Mouse (Mus musculus) neural tube, embryonic 15.5 days (tissue): ENCODE data around the gene Olfr1358. TPM values are rescaled to one million over a fixed set of nuclear protein-coding genes. Genes with fewer than 3 reads are reported as not detected.
A peak's percentile ranks its signal among the peaks of the same experiment; 100 is the strongest.
"Not testable (repeated sequence)": the region's sequence is repeated elsewhere in the genome, so short reads cannot be mapped to it uniquely, and the experiment has no call there.

Source experiments
- ATAC-seq: fragments of 200-750 bp; cut with Nextera tagmentation; 2 replicates; pipeline ENCODE4 v1.8.0; 2017; ENCODE audit warnings: mild to moderate bottlenecking, moderate TSS enrichment, moderate library complexity; ENCODE audit not compliant: low FRiP score
- H3K27ac ChIP-seq: fragments of 300-500 bp; sonication (generic); replicated peaks from 2 replicates; pipeline ENCODE4 v1.5.1; 2015; ENCODE audit warnings: mild to moderate bottlenecking, inconsistent platforms
- H3K27me3 ChIP-seq: fragments of 300-500 bp; sonication (generic); replicated peaks from 2 replicates; pipeline ENCODE4 v1.6.1; 2015; ENCODE audit warnings: inconsistent platforms
- H3K36me3 ChIP-seq: fragments of 300-500 bp; sonication (generic); 2 replicates; pipeline ENCODE4 v1.6.1; 2015; ENCODE audit warnings: inconsistent platforms
- H3K4me1 ChIP-seq: fragments of 300-500 bp; sonication (generic); 2 replicates; pipeline ENCODE4 v1.6.1; 2015; ENCODE audit warnings: inconsistent platforms
- H3K4me2 ChIP-seq: fragments of 300-500 bp; sonication (generic); 2 replicates; pipeline ENCODE4 v1.6.1; 2015; ENCODE audit warnings: inconsistent platforms, mild to moderate bottlenecking, moderate library complexity
- H3K4me3 ChIP-seq: fragments of 300-500 bp; sonication (generic); replicated peaks from 2 replicates; pipeline ENCODE4 v1.5.1; 2015; ENCODE audit warnings: mild to moderate bottlenecking, inconsistent platforms
- H3K9ac ChIP-seq: fragments of 300-500 bp; sonication (generic); replicated peaks from 2 replicates; pipeline ENCODE4 v1.6.1; 2015; ENCODE audit warnings: mild to moderate bottlenecking, inconsistent platforms
- H3K9me3 ChIP-seq: fragments of 300-500 bp; sonication (generic); replicated peaks from 2 replicates; pipeline ENCODE4 v1.6.1; 2016; ENCODE audit warnings: inconsistent platforms
- WGBS: fragments of 180-500 bp; shearing (Covaris S2); methylation state at CpG from one replicate; pipeline ENCODE4 v1.1.7; 2015; ENCODE audit warnings: mixed read lengths; 5-methylcytosine and 5-hydroxymethylcytosine counted together
- polyA plus RNA-seq: library from polyadenylated mRNA; unstranded; fragments of >200 nt; fragmentation: Nextera tagmentation; extraction: Ambion mirVana; gene quantifications from 2 replicates; pipeline ENCODE4 v1.2.1, GENCODE M21; 2015

Gene Olfr1358
- polyA plus RNA-seq, 1 experiment from 2014 or later: not detected

GRCm38 (mm10) chr10:78487431-78488086, 29.7 kb upstream of the Olfr1358 start:
- Histone ChIP-seq H3K4me1 (peaks cover 11% of the 10 kb centered on the region), H3K27ac (no peak overlapping the region), H3K4me2 (peak overlapping the region; percentile 52), H3K9me3 (no peaks in the 10 kb centered on the region), H3K36me3 (no peaks in the 10 kb centered on the region), H3K4me3 (peak overlapping the region; percentile 19; the same call in 1 of the 2 replicates), H3K9ac (peak overlapping the region; percentile 26; the same call in 1 of the 2 replicates), H3K27me3 (peaks cover 13% of the 10 kb centered on the region; the same call in 1 of the 2 replicates)
- peak; percentile 70 for ATAC-seq
- WGBS: 10% methylated on average over 26 of the region's 26 CpGs

GRCm38 (mm10) chr10:78502986-78503733, 14.1 kb upstream of the Olfr1358 start:
- Histone ChIP-seq H3K9me3 (no peaks in the 10 kb centered on the region), H3K4me2 (no peak overlapping the region), H3K9ac (no peak overlapping the region), H3K27ac (no peak overlapping the region), H3K27me3 (no peaks in the 10 kb centered on the region), H3K4me1 (no peaks in the 10 kb centered on the region), H3K4me3 (no peak overlapping the region), H3K36me3 (no peaks in the 10 kb centered on the region)
- 85% methylated on average over 6 of the region's 6 CpGs for WGBS
- no peak for ATAC-seq

GRCm38 (mm10) chr10:78519792-78520191, 2.6 kb downstream of the Olfr1358 start:
- Histone ChIP-seq H3K9ac (no peak overlapping the region), H3K4me2 (no peak overlapping the region), H3K27ac (no peak overlapping the region), H3K27me3 (no peaks in the 10 kb centered on the region), H3K9me3 (no peaks in the 10 kb centered on the region), H3K4me3 (no peak overlapping the region), H3K4me1 (no peaks in the 10 kb centered on the region), H3K36me3 (no peaks in the 10 kb centered on the region)
- 93% methylated on average over 9 of the region's 9 CpGs for WGBS
- ATAC-seq: no peak

GRCm38 (mm10) chr10:78520260-78521005, 3.2 kb downstream of the Olfr1358 start:
- no peaks in the 10 kb centered on the region for H3K27me3 ChIP-seq
- WGBS: 61% methylated on average over 17 of the region's 17 CpGs
- H3K4me1 ChIP-seq: no peaks in the 10 kb centered on the region

GRCm38 (mm10) chr10:78525071-78525470, 7.8 kb downstream of the Olfr1358 start:
- not testable (repeated sequence) for H3K4me3 ChIP-seq, H3K4me2 ChIP-seq, H3K27me3 ChIP-seq, H3K27ac ChIP-seq, H3K4me1 ChIP-seq, H3K9ac ChIP-seq, ATAC-seq, H3K9me3 ChIP-seq, H3K36me3 ChIP-seq
- WGBS: 66% methylated on average over 3 of the region's 3 CpGs

More at GRCm38 (mm10) chr10:78520260-78521005, 3.2 kb downstream of the Olfr1358 start:
- ATAC-seq: no peak
- Histone ChIP-seq H3K4me3 (no peak overlapping the region), H3K4me2 (no peak overlapping the region), H3K36me3 (no peaks in the 10 kb centered on the region), H3K27ac (no peak overlapping the region), H3K9me3 (no peaks in the 10 kb centered on the region), H3K9ac (no peak overlapping the region)

GRCm38 (mm10) chr10:78525511-78525910, 8.3 kb downstream of the Olfr1358 start:
- Histone ChIP-seq H3K4me2 (no peak overlapping the region), H3K9ac (no peak overlapping the region), H3K4me1 (no peaks in the 10 kb centered on the region), H3K27me3 (no peaks in the 10 kb centered on the region), H3K27ac (no peak overlapping the region), H3K4me3 (no peak overlapping the region), H3K9me3 (no peaks in the 10 kb centered on the region), H3K36me3 (no peaks in the 10 kb centered on the region)
- whole genome bisulfite sequencing: 75% methylated on average over 4 of the region's 4 CpGs
- no peak for ATAC-seq

- no peaks in the 10 kb centered on the region for H3K36me3 ChIP-seq
- no peak for ATAC-seq
- no peaks in the 10 kb centered on the region for H3K4me1 ChIP-seq
- no peaks in the 10 kb centered on the region for H3K27me3 ChIP-seq
- no peak overlapping the region for H3K27ac ChIP-seq
- no peak overlapping the region for H3K4me3 ChIP-seq
- H3K4me2 ChIP-seq: no peak overlapping the region
- no peak overlapping the region for H3K9ac ChIP-seq
- no peaks in the 10 kb centered on the region for H3K9me3 ChIP-seq
- 76% methylated on average over 2 of the region's 2 CpGs for WGBS
Measured at GRCm38 (mm10) chr10:78540943-78541342, 23.7 kb downstream of the Olfr1358 start.

GRCm38 (mm10) chr10:78565070-78565469, 47.8 kb downstream of the Olfr1358 start:
- Histone ChIP-seq H3K9me3 (no peaks in the 10 kb centered on the region), H3K27me3 (no peaks in the 10 kb centered on the region), H3K36me3 (no peaks in the 10 kb centered on the region), H3K4me3 (no peak overlapping the region), H3K4me2 (no peak overlapping the region), H3K27ac (no peak overlapping the region), H3K9ac (no peak overlapping the region), H3K4me1 (no peaks in the 10 kb centered on the region)
- WGBS: 86% methylated on average over 1 of the region's 1 CpGs
- no peak for ATAC-seq

GRCm38 (mm10) chr10:78569191-78569590, 52.0 kb downstream of the Olfr1358 start:
- no peak overlapping the region for H3K9ac ChIP-seq
- 87% methylated on average over 3 of the region's 3 CpGs for WGBS
- H3K27me3 ChIP-seq: no peaks in the 10 kb centered on the region
- ATAC-seq: no peak
- H3K36me3 ChIP-seq: no peaks in the 10 kb centered on the region
- H3K27ac ChIP-seq: no peak overlapping the region
- no peak overlapping the region for H3K4me2 ChIP-seq
- H3K4me1 ChIP-seq: 0 out of 2 replicates have a peak, but pooled peaks cover 3% of the 10 kb centered on the region
- H3K4me3 ChIP-seq: no peak overlapping the region
- no peaks in the 10 kb centered on the region for H3K9me3 ChIP-seq

- Histone ChIP-seq H3K27ac (no peak overlapping the region), H3K9me3 (no peaks in the 10 kb centered on the region), H3K4me3 (no peak overlapping the region), H3K4me1 (0 out of 2 replicates have a peak, but pooled peaks cover 3% of the 10 kb centered on the region), H3K27me3 (no peaks in the 10 kb centered on the region), H3K4me2 (no peak overlapping the region), H3K9ac (no peak overlapping the region), H3K36me3 (no peaks in the 10 kb centered on the region)
- no peak for ATAC-seq
- 64% methylated on average over 3 of the region's 3 CpGs for WGBS
Measured at GRCm38 (mm10) chr10:78569686-78570085, 52.5 kb downstream of the Olfr1358 start.
